Mouse (Mus musculus) lung, embryonic 14.5 days (tissue): Measurements from ENCODE around the gene Gga1. TPM values are rescaled to one million over a fixed set of nuclear protein-coding genes. Genes with fewer than 3 reads are reported as not detected.
A peak's percentile ranks its signal among the peaks of the same experiment; 100 is the strongest.

ENCODE experiments used
- ATAC-seq: fragments of 200-750 bp; cut with Nextera tagmentation; 2 replicates; pipeline ENCODE4 v1.8.0; 2017; ENCODE audit warnings: mild to moderate bottlenecking, moderate TSS enrichment, moderate library complexity; ENCODE audit not compliant: insufficient read depth
- DNase-seq: peaks from one replicate; pipeline ENCODE4 v3.0.0-alpha.2; 2015
- H3K27ac ChIP-seq: fragments of 300-500 bp; sonication (generic); 2 replicates; pipeline ENCODE4 v1.5.1; 2014; ENCODE audit warnings: low read depth, mild to moderate bottlenecking, moderate library complexity
- H3K27me3 ChIP-seq: fragments of 300-500 bp; sonication (generic); 2 replicates; pipeline ENCODE4 v1.6.1; 2014; ENCODE audit warnings: low read length, control low read depth; ENCODE audit not compliant: insufficient read depth
- H3K36me3 ChIP-seq: fragments of 300-500 bp; sonication (generic); 2 replicates; pipeline ENCODE4 v1.6.1; 2014; ENCODE audit warnings: control low read depth; ENCODE audit not compliant: insufficient read depth
- H3K4me1 ChIP-seq: fragments of 300-500 bp; sonication (generic); 2 replicates; pipeline ENCODE4 v1.6.1; 2014; ENCODE audit warnings: antibody characterized with exemption, control low read depth; ENCODE audit not compliant: insufficient read depth
- H3K4me2 ChIP-seq: fragments of 300-500 bp; sonication (generic); 2 replicates; pipeline ENCODE4 v1.6.1; 2014; ENCODE audit warnings: mild to moderate bottlenecking
- H3K4me3 ChIP-seq: fragments of 300-500 bp; sonication (generic); 2 replicates; pipeline ENCODE4 v1.5.1; 2014; ENCODE audit warnings: low read depth, low read length
- H3K9ac ChIP-seq: fragments of 300-500 bp; sonication (generic); 2 replicates; pipeline ENCODE4 v1.6.1; 2014
- H3K9me3 ChIP-seq: fragments of 300-500 bp; sonication (generic); 2 replicates; pipeline ENCODE4 v1.6.1; 2016; ENCODE audit warnings: low read depth, low read length, control low read depth
- CTCF ChIP-seq: IDR thresholded peaks from 2 replicates; pipeline ENCODE4 v1.5.1; 2016; ENCODE audit warnings: antibody characterized with exemption, low read depth
- WGBS: fragments of 180-500 bp; shearing (Covaris S2); extraction: QIAGEN DNeasy Blood & Tissue Kit; methylation state at CpG from one replicate; pipeline ENCODE4 v1.1.7; 2014; 5-methylcytosine and 5-hydroxymethylcytosine counted together
- polyA plus RNA-seq: library from polyadenylated mRNA; unstranded; fragments of >200 nt; fragmentation: Nextera tagmentation; extraction: Ambion mirVana; gene quantifications from 2 replicates; pipeline ENCODE4 v1.2.1, GENCODE M21; 2014

The Gga1 gene
- polyA plus RNA-seq: 50.9 and 57.0 TPM in 2 replicates

GRCm38 (mm10) chr15:78876991-78877809, at the start of gene Gga1:
Gene Gga1, plus strand, starts transcription at chr15:78877190.
- H3K9me3 ChIP-seq: no peaks in the 10 kb centered on the region
- peak within 1 kb of the TSS; percentile 72 for H3K4me3 ChIP-seq
- peaks cover 6% of the 10 kb centered on the region; the same call in 1 of the 2 replicates for H3K4me1 ChIP-seq
- H3K9ac ChIP-seq: peak within 1 kb of the TSS; percentile 84
- TF ChIP-seq CTCF: no peak
- DNase-seq: peak; percentile 99
- H3K27me3 ChIP-seq: no peaks in the 10 kb centered on the region
- H3K36me3 ChIP-seq: peaks cover 25% of the 10 kb centered on the region
- WGBS: under 1% methylated on average over 51 of the region's 95 CpGs
- ATAC-seq: peak; percentile 90
- peak within 1 kb of the TSS; percentile 99 for H3K27ac ChIP-seq
- peak within 1 kb of the TSS; percentile 78 for H3K4me2 ChIP-seq

GRCm38 (mm10) chr15:78828315-78828714, 48.7 kb upstream of the Gga1 start:
- 0 out of 2 replicates have a peak overlapping the region, but pooled peaks have one; percentile 20 for H3K27ac ChIP-seq
- TF ChIP-seq CTCF: peak; percentile 33; the same call in 1 of the 2 replicates
- H3K4me3 ChIP-seq: no peak overlapping the region
- no peaks in the 10 kb centered on the region for H3K9me3 ChIP-seq
- no peak for DNase-seq
- 18% methylated on average over 5 of the region's 5 CpGs for whole genome bisulfite sequencing
- no peak for ATAC-seq
- H3K27me3 ChIP-seq: no peaks in the 10 kb centered on the region
- peak overlapping the region; percentile 13; the same call in 1 of the 2 replicates for H3K9ac ChIP-seq
- H3K4me1 ChIP-seq: peaks cover 20% of the 10 kb centered on the region
- no peaks in the 10 kb centered on the region for H3K36me3 ChIP-seq
- H3K4me2 ChIP-seq: no peak overlapping the region

GRCm38 (mm10) chr15:78829636-78830035, 47.4 kb upstream of the Gga1 start:
- 90% methylated on average over 1 of the region's 1 CpGs for WGBS
- Histone ChIP-seq H3K9ac (no peak overlapping the region), H3K27ac (no peak overlapping the region), H3K36me3 (no peaks in the 10 kb centered on the region), H3K4me1 (peaks cover 32% of the 10 kb centered on the region), H3K4me2 (no peak overlapping the region), H3K9me3 (no peaks in the 10 kb centered on the region), H3K4me3 (no peak overlapping the region), H3K27me3 (no peaks in the 10 kb centered on the region)
- no peak for DNase-seq
- TF ChIP-seq CTCF: peak; percentile 60
- ATAC-seq: no peak

GRCm38 (mm10) chr15:78830742-78831719, 46.0 kb upstream of the Gga1 start:
- WGBS: 55% methylated on average over 10 of the region's 10 CpGs
- no peaks in the 10 kb centered on the region for H3K9me3 ChIP-seq
- peak overlapping the region; percentile 51; the same call in 1 of the 2 replicates for H3K4me2 ChIP-seq
- H3K4me3 ChIP-seq: no peak overlapping the region
- peak overlapping the region; percentile 97; the same call in 1 of the 2 replicates for H3K27ac ChIP-seq
- no peaks in the 10 kb centered on the region for H3K27me3 ChIP-seq
- peak; percentile 36; the same call in 1 of the 2 replicates for TF ChIP-seq CTCF
- no peaks in the 10 kb centered on the region for H3K36me3 ChIP-seq
- no peak for DNase-seq
- peaks cover 46% of the 10 kb centered on the region for H3K4me1 ChIP-seq
- ATAC-seq: no peak
- H3K9ac ChIP-seq: no peak overlapping the region

GRCm38 (mm10) chr15:78831720-78832657, 45.0 kb upstream of the Gga1 start:
- ATAC-seq (peak; percentile 76), DNase-seq (peak; percentile 83)

GRCm38 (mm10) chr15:78832701-78833123, 44.3 kb upstream of the Gga1 start:
- Histone ChIP-seq H3K9ac (peak overlapping the region; percentile 34; the same call in 1 of the 2 replicates), H3K4me1 (peaks cover 52% of the 10 kb centered on the region), H3K4me2 (peak overlapping the region; percentile 51), H3K9me3 (no peaks in the 10 kb centered on the region), H3K4me3 (peak overlapping the region; percentile 4; the same call in 1 of the 2 replicates), H3K27ac (peak overlapping the region; percentile 97), H3K27me3 (no peaks in the 10 kb centered on the region), H3K36me3 (no peaks in the 10 kb centered on the region)
- 18% methylated on average over 14 of the region's 14 CpGs for WGBS
- TF ChIP-seq CTCF: no peak
- ATAC-seq: peak; percentile 74
- DNase-seq: peak; percentile 85

More at GRCm38 (mm10) chr15:78831720-78832657, 45.0 kb upstream of the Gga1 start:
- Histone ChIP-seq H3K27ac (peak overlapping the region; percentile 97), H3K4me2 (peak overlapping the region; percentile 51), H3K27me3 (no peaks in the 10 kb centered on the region), H3K9me3 (no peaks in the 10 kb centered on the region), H3K4me3 (peak overlapping the region; percentile 19), H3K9ac (peak overlapping the region; percentile 23), H3K4me1 (peaks cover 52% of the 10 kb centered on the region), H3K36me3 (no peaks in the 10 kb centered on the region)
- TF ChIP-seq CTCF: no peak
- 32% methylated on average over 19 of the region's 19 CpGs for WGBS
